Mouse (Mus musculus) T-cell, adult 2 months (primary cell): Measurements from ENCODE around the gene Map3k5.
A peak's percentile ranks its signal among the peaks of the same experiment; 100 is the strongest.

Experiments used
- DNase-seq: peaks from one replicate; pipeline ENCODE4 v3.0.0; 2022; ENCODE audit warnings: low spot score

Gene Map3k5

GRCm38 (mm10) chr10:20056859-20057644, 122.8 kb downstream of the Map3k5 start:
- no peak for DNase-seq

- DNase-seq: no peak
Measured at GRCm38 (mm10) chr10:20058031-20058430, 123.8 kb downstream of the Map3k5 start.

GRCm38 (mm10) chr10:20058841-20059240, 124.6 kb downstream of the Map3k5 start:
- DNase-seq: no peak

GRCm38 (mm10) chr10:20060320-20060970, 126.2 kb downstream of the Map3k5 start:
- no peak for DNase-seq

GRCm38 (mm10) chr10:20064556-20065207, 130.4 kb downstream of the Map3k5 start:
- no peak for DNase-seq

GRCm38 (mm10) chr10:20066069-20066665, 131.9 kb downstream of the Map3k5 start:
- DNase-seq: no peak

- no peak for DNase-seq
Measured at GRCm38 (mm10) chr10:20069771-20070460, 135.6 kb downstream of the Map3k5 start.

GRCm38 (mm10) chr10:20070576-20071109, 136.4 kb downstream of the Map3k5 start:
- DNase-seq: no peak

GRCm38 (mm10) chr10:20071716-20072115, 137.4 kb downstream of the Map3k5 start:
- no peak for DNase-seq

GRCm38 (mm10) chr10:20073236-20073893, 139.1 kb downstream of the Map3k5 start:
- DNase-seq: peak; percentile 65

- DNase-seq: no peak
Measured at GRCm38 (mm10) chr10:20076541-20077469, 142.5 kb downstream of the Map3k5 start.

- DNase-seq: no peak
Measured at GRCm38 (mm10) chr10:20078350-20078749, 144.1 kb downstream of the Map3k5 start.

- DNase-seq: no peak
Measured at GRCm38 (mm10) chr10:20087841-20088240, 153.6 kb downstream of the Map3k5 start.

- DNase-seq: no peak
Measured at GRCm38 (mm10) chr10:20089026-20089425, 154.8 kb downstream of the Map3k5 start.

GRCm38 (mm10) chr10:20090171-20090570, 155.9 kb downstream of the Map3k5 start:
- no peak for DNase-seq

GRCm38 (mm10) chr10:20091416-20091815, 157.1 kb downstream of the Map3k5 start:
- DNase-seq: no peak

- no peak for DNase-seq
Measured at GRCm38 (mm10) chr10:20092371-20092770, 158.1 kb downstream of the Map3k5 start.

GRCm38 (mm10) chr10:20101456-20101855, 167.2 kb downstream of the Map3k5 start:
- DNase-seq: no peak

GRCm38 (mm10) chr10:20104271-20104931, 170.1 kb downstream of the Map3k5 start:
- peak; percentile 1 for DNase-seq
